Mouse (Mus musculus) intestine, postnatal 0 days (tissue): ENCODE results near the gene Ep300. TPM values are rescaled to one million over a fixed set of nuclear protein-coding genes. Genes with fewer than 3 reads are reported as not detected.
"Not testable (repeated sequence)": the region's sequence is repeated elsewhere in the genome, so short reads cannot be mapped to it uniquely, and the experiment has no call there.

Experiments
- ATAC-seq: fragments of 200-750 bp; cut with Nextera tagmentation; 2 replicates; pipeline ENCODE4 v1.8.0; 2017; ENCODE audit warnings: mild to moderate bottlenecking, moderate TSS enrichment, moderate library complexity
- H3K27ac ChIP-seq: fragments of 300-500 bp; sonication (generic); 2 replicates; pipeline ENCODE4 v1.5.1; 2014; ENCODE audit warnings: mild to moderate bottlenecking, low read depth, low read length, moderate library complexity
- H3K27me3 ChIP-seq: fragments of 300-500 bp; sonication (generic); replicated peaks from 2 replicates; pipeline ENCODE4 v1.6.1; 2014; ENCODE audit warnings: low read length, mixed read lengths; ENCODE audit not compliant: control insufficient read depth, insufficient read depth
- H3K36me3 ChIP-seq: fragments of 300-500 bp; sonication (generic); 2 replicates; pipeline ENCODE4 v1.6.1; 2014; ENCODE audit warnings: mild to moderate bottlenecking, moderate library complexity; ENCODE audit not compliant: control insufficient read depth, insufficient read depth
- H3K4me1 ChIP-seq: fragments of 300-500 bp; sonication (generic); replicated peaks from 2 replicates; pipeline ENCODE4 v1.6.1; 2014; ENCODE audit warnings: antibody characterized with exemption, low read length, mixed read lengths; ENCODE audit not compliant: control insufficient read depth, insufficient read depth
- H3K4me2 ChIP-seq: fragments of 300-500 bp; sonication (generic); replicated peaks from 2 replicates; pipeline ENCODE4 v1.6.1; 2014; ENCODE audit warnings: low read depth, mild to moderate bottlenecking, moderate library complexity
- H3K4me3 ChIP-seq: fragments of 300-500 bp; sonication (generic); 2 replicates; pipeline ENCODE4 v1.5.1; 2014; ENCODE audit warnings: low read depth, low read length
- H3K9ac ChIP-seq: fragments of 300-500 bp; sonication (generic); 2 replicates; pipeline ENCODE4 v1.6.1; 2014; ENCODE audit warnings: mild to moderate bottlenecking, low read depth, low read length
- H3K9me3 ChIP-seq: fragments of 300-500 bp; sonication (generic); 2 replicates; pipeline ENCODE4 v1.6.1; 2016; ENCODE audit warnings: mixed run types; ENCODE audit not compliant: control insufficient read depth
- CTCF ChIP-seq: sonication (generic); IDR thresholded peaks from 2 replicates; pipeline ENCODE4 v1.5.1; 2016; ENCODE audit warnings: low read depth, mild to moderate bottlenecking, control low read depth, antibody characterized with exemption, moderate library complexity
- WGBS: fragments of 180-500 bp; shearing (Covaris S2); extraction: QIAGEN DNeasy Blood & Tissue Kit; methylation state at CpG from one replicate; pipeline ENCODE4 v1.1.7; 2014; 5-methylcytosine and 5-hydroxymethylcytosine counted together
- microRNA-seq: library from miRNA; unstranded; fragments of <30 nt; microRNA quantifications from one replicate; pipeline ENCODE4, GENCODE M21; 2016
- polyA plus RNA-seq: library from polyadenylated mRNA; unstranded; fragments of >200 nt; fragmentation: Nextera tagmentation; extraction: Ambion mirVana; gene quantifications from 2 replicates; pipeline ENCODE4 v1.2.1, GENCODE M21; 2015

Gene Ep300
- polyA plus RNA-seq, 1 experiment from 2014 or later: 10.0 TPM

- Histone ChIP-seq H3K9me3 (no peaks in the 10 kb centered on the region), H3K4me2 (no peak within 1 kb of the TSS), H3K27ac (no peak within 1 kb of the TSS), H3K4me3 (no peak within 1 kb of the TSS), H3K36me3 (no peaks in the 10 kb centered on the region; the same call in 1 of the 2 replicates), H3K27me3 (peaks cover 39% of the 10 kb centered on the region), H3K4me1 (0 out of 2 replicates have a peak, but pooled peaks cover 6% of the 10 kb centered on the region), H3K9ac (no peak within 1 kb of the TSS)
- no peak for ATAC-seq
- no peak for TF ChIP-seq CTCF
- 73% methylated on average over 7 of the region's 7 CpGs for WGBS
Observed at GRCm38 (mm10) chr15:81697175-81697574, 112.0 kb downstream of the Ep300 start, which contains the start of gene Chadl. TSS of gene Chadl (minus strand) at chr15:81697287.

GRCm38 (mm10) chr15:81697847-81698246 lies 112.7 kb downstream of the Ep300 start:
- TF ChIP-seq CTCF: peak; percentile 61
- peaks cover 32% of the 10 kb centered on the region for H3K27me3 ChIP-seq
- H3K4me1 ChIP-seq: 0 out of 2 replicates have a peak, but pooled peaks cover 6% of the 10 kb centered on the region
- no peak overlapping the region for H3K4me3 ChIP-seq
- H3K4me2 ChIP-seq: no peak overlapping the region
- H3K27ac ChIP-seq: no peak overlapping the region
- peaks cover under 1% of the 10 kb centered on the region; the same call in 1 of the 2 replicates for H3K36me3 ChIP-seq
- no peak overlapping the region for H3K9ac ChIP-seq
- no peak for ATAC-seq
- 41% methylated on average over 3 of the region's 3 CpGs for WGBS
- H3K9me3 ChIP-seq: no peaks in the 10 kb centered on the region

GRCm38 (mm10) chr15:81698532-81698931 lies 113.4 kb downstream of the Ep300 start:
- Histone ChIP-seq H3K27ac (no peak overlapping the region), H3K36me3 (peaks cover 8% of the 10 kb centered on the region; the same call in 1 of the 2 replicates), H3K4me3 (no peak overlapping the region), H3K9me3 (no peaks in the 10 kb centered on the region), H3K27me3 (peaks cover 25% of the 10 kb centered on the region), H3K4me1 (0 out of 2 replicates have a peak, but pooled peaks cover 2% of the 10 kb centered on the region), H3K9ac (no peak overlapping the region), H3K4me2 (no peak overlapping the region)
- TF ChIP-seq CTCF: no peak
- no peak for ATAC-seq
- WGBS: 45% methylated on average over 2 of the region's 2 CpGs

DNA sequence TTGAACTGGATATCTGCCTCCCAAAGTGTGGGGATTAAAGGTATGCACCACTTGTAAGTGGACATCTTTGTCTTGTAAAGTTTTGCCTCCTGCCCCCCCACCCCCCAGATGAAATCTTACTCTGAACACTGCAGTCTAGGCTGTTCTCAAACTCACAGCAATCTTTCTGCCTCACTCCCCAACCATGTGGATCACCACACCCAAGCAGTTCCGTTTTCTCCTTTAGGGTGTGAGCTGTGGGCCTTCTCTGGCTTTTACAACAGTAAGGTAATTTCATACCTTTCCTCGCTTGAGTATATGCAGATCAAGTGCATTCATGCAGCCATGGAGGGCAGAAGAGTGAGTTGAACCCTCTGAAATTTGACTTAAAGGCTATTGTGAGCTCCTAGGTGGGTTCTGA lies 115.0 kb downstream of the Ep300 start:
- no peaks in the 10 kb centered on the region for H3K4me1 ChIP-seq
- H3K27me3 ChIP-seq: peaks cover 10% of the 10 kb centered on the region
- ATAC-seq: no peak
- no peak for TF ChIP-seq CTCF
- no peaks in the 10 kb centered on the region for H3K9me3 ChIP-seq
- no peak overlapping the region for H3K27ac ChIP-seq
- WGBS: 21% methylated on average over 2 of the region's 2 CpGs
- no peak overlapping the region for H3K9ac ChIP-seq
- peaks cover 24% of the 10 kb centered on the region for H3K36me3 ChIP-seq
- no peak overlapping the region for H3K4me3 ChIP-seq
- no peak overlapping the region for H3K4me2 ChIP-seq

GRCm38 (mm10) chr15:81700601-81701000 lies 115.5 kb downstream of the Ep300 start:
- ATAC-seq: no peak
- H3K27ac ChIP-seq: no peak overlapping the region

DNA sequence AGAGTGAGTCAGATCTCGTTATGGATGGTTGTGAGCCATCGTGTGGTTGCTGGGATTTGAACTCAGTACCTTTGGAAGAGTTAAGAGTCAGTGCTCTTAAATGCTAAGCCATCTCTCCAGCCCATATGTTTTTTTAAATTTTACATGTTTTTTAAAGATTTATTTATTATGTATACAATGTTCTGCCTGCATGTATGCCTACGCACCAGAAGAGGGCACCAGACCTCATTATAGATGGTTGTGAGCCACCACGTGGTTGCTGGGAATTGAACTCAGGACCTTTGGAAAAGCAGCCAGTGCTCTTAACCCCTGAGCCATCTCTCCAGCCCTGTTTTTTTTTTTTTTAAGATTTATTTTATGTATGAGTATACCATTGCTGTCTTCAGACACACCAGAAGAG lies 116.2 kb downstream of the Ep300 start:
- H3K27me3 ChIP-seq, H3K4me3 ChIP-seq, H3K9ac ChIP-seq, ATAC-seq, H3K27ac ChIP-seq, H3K4me2 ChIP-seq, H3K9me3 ChIP-seq, H3K4me1 ChIP-seq: not testable (repeated sequence)
- TF ChIP-seq CTCF: peak; percentile 16; the same call in 1 of the 2 replicates
- 80% methylated on average over 4 of the region's 4 CpGs for WGBS
- H3K36me3 ChIP-seq: peaks cover 36% of the 10 kb centered on the region

More at GRCm38 (mm10) chr15:81700601-81701000, 115.5 kb downstream of the Ep300 start:
- WGBS: 38% methylated on average over 8 of the region's 8 CpGs
- Histone ChIP-seq H3K9ac (no peak overlapping the region), H3K4me1 (no peaks in the 10 kb centered on the region), H3K4me2 (no peak overlapping the region), H3K9me3 (no peaks in the 10 kb centered on the region), H3K36me3 (peaks cover 28% of the 10 kb centered on the region), H3K4me3 (no peak overlapping the region), H3K27me3 (peaks cover 8% of the 10 kb centered on the region)
- no peak for TF ChIP-seq CTCF

Small RNA genes within 50 kb of the gene (microRNA-seq; reads per million reads assigned to microRNA genes)
- gene Gm23880: not detected

Other genes starting within 250 kb of the Ep300 start
- 30.6 and 33.2 TPM in 2 replicates for gene Slc25a17, start 224.5 kb upstream of the Ep300 start, polyA plus RNA-seq
- gene St13, start 185.3 kb upstream of the Ep300 start, polyA plus RNA-seq: 66.9 and 68.2 TPM in 2 replicates
- gene Xpnpep3, start 185.2 kb upstream of the Ep300 start, polyA plus RNA-seq: 2.3 and 2.4 TPM in 2 replicates
- gene Dnajb7, start 177.1 kb upstream of the Ep300 start, polyA plus RNA-seq: 0.17 and 0.35 TPM in 2 replicates
- 408 and 432 TPM in 2 replicates for gene Rbx1, start 119.1 kb upstream of the Ep300 start, polyA plus RNA-seq
- 8.3 and 8.7 TPM in 2 replicates for gene L3mbtl2, start 78.5 kb downstream of the Ep300 start, polyA plus RNA-seq
- 1.6 TPM in 2 replicates for gene Chadl, start 111.9 kb downstream of the Ep300 start, polyA plus RNA-seq
- 5.6 and 7.3 TPM in 2 replicates for gene Zc3h7b, start 159.7 kb downstream of the Ep300 start, polyA plus RNA-seq
- 20.6 and 21.9 TPM in 2 replicates for gene Rangap1, start 160.2 kb downstream of the Ep300 start, polyA plus RNA-seq
- 13.4 and 16.0 TPM in 2 replicates for gene Tef, start 217.1 kb downstream of the Ep300 start, polyA plus RNA-seq